Mouse (Mus musculus) neural tube, embryonic 13.5 days (tissue): ENCODE measurements at regions not wholly inside any gene's neighbourhood (a gene's known extent, or its start where the extent isn't known, plus 50 kb on each side); places are given as distances from the start of the nearest gene placed in this dataset.
"Not testable (repeated sequence)": the region's sequence is repeated elsewhere in the genome, so short reads cannot be mapped to it uniquely, and the experiment has no call there.

Experiments used
- ATAC-seq: fragments of 200-750 bp; cut with Nextera tagmentation; 2 replicates; pipeline ENCODE4 v1.8.0; 2017; ENCODE audit warnings: low read depth, mild to moderate bottlenecking, moderate TSS enrichment, moderate library complexity
- H3K27ac ChIP-seq: fragments of 300-500 bp; sonication (generic); replicated peaks from 2 replicates; pipeline ENCODE4 v1.5.1; 2015; ENCODE audit warnings: moderate library complexity, mild to moderate bottlenecking, inconsistent platforms
- H3K27me3 ChIP-seq: fragments of 300-500 bp; sonication (generic); 2 replicates; pipeline ENCODE4 v1.6.1; 2015; ENCODE audit warnings: mild to moderate bottlenecking, inconsistent platforms
- H3K36me3 ChIP-seq: fragments of 300-500 bp; sonication (generic); 2 replicates; pipeline ENCODE4 v1.6.1; 2015; ENCODE audit warnings: mild to moderate bottlenecking, inconsistent platforms
- H3K4me1 ChIP-seq: fragments of 300-500 bp; sonication (generic); replicated peaks from 2 replicates; pipeline ENCODE4 v1.6.1; 2015; ENCODE audit warnings: inconsistent platforms
- H3K4me2 ChIP-seq: fragments of 300-500 bp; sonication (generic); 2 replicates; pipeline ENCODE4 v1.6.1; 2015; ENCODE audit warnings: inconsistent platforms, mild to moderate bottlenecking, moderate library complexity
- H3K4me3 ChIP-seq: fragments of 300-500 bp; sonication (generic); 2 replicates; pipeline ENCODE4 v1.5.1; 2015; ENCODE audit warnings: mild to moderate bottlenecking, inconsistent platforms
- H3K9ac ChIP-seq: fragments of 300-500 bp; sonication (generic); 2 replicates; pipeline ENCODE4 v1.6.1; 2015; ENCODE audit warnings: moderate library complexity, mild to moderate bottlenecking, inconsistent platforms
- H3K9me3 ChIP-seq: fragments of 300-500 bp; sonication (generic); 2 replicates; pipeline ENCODE4 v1.6.1; 2016; ENCODE audit warnings: inconsistent platforms
- WGBS: fragments of 180-500 bp; shearing (Covaris S2); methylation state at CpG from one replicate; pipeline ENCODE4 v1.1.7; 2015; 5-methylcytosine and 5-hydroxymethylcytosine counted together

GRCm38 (mm10) chr2:3864872-3865271 lies 152.6 kb upstream of the Frmd4a start:
- peak; percentile 56; the same call in 1 of the 2 replicates for ATAC-seq

GRCm38 (mm10) chr2:3866736-3867135 lies 150.8 kb upstream of the Frmd4a start:
- WGBS = 93% methylated on average over 4 of the region's 4 CpGs
- not testable (repeated sequence) for H3K4me2 ChIP-seq

More at GRCm38 (mm10) chr2:3864872-3865271, 152.6 kb upstream of the Frmd4a start:
- Histone ChIP-seq H3K4me1 (no peaks in the 10 kb centered on the region), H3K27me3 (no peaks in the 10 kb centered on the region), H3K27ac (no peak overlapping the region), H3K9me3 (no peaks in the 10 kb centered on the region), H3K4me2 (no peak overlapping the region), H3K36me3 (no peaks in the 10 kb centered on the region), H3K9ac (no peak overlapping the region), H3K4me3 (no peak overlapping the region)
- 76% methylated on average over 10 of the region's 10 CpGs for WGBS

GRCm38 (mm10) chr2:3869701-3870100 lies 147.8 kb upstream of the Frmd4a start:
- 89% methylated on average over 1 of the region's 1 CpGs for WGBS
- Histone ChIP-seq H3K9ac (no peak overlapping the region), H3K4me1 (no peaks in the 10 kb centered on the region), H3K27ac (no peak overlapping the region), H3K9me3 (no peaks in the 10 kb centered on the region), H3K27me3 (no peaks in the 10 kb centered on the region), H3K36me3 (no peaks in the 10 kb centered on the region), H3K4me3 (no peak overlapping the region), H3K4me2 (no peak overlapping the region)
- no peak for ATAC-seq

More at GRCm38 (mm10) chr2:3866736-3867135, 150.8 kb upstream of the Frmd4a start:
- H3K27me3 ChIP-seq, H3K36me3 ChIP-seq, H3K27ac ChIP-seq, ATAC-seq, H3K9ac ChIP-seq, H3K9me3 ChIP-seq, H3K4me3 ChIP-seq, H3K4me1 ChIP-seq: not testable (repeated sequence)

- Histone ChIP-seq H3K9me3 (no peaks in the 10 kb centered on the region), H3K4me3 (no peak overlapping the region), H3K27ac (no peak overlapping the region), H3K9ac (no peak overlapping the region), H3K27me3 (no peaks in the 10 kb centered on the region), H3K4me1 (no peaks in the 10 kb centered on the region), H3K36me3 (no peaks in the 10 kb centered on the region), H3K4me2 (no peak overlapping the region)
- 81% methylated on average over 3 of the region's 3 CpGs for WGBS
- no peak for ATAC-seq
Observed at GRCm38 (mm10) chr2:3871748-3872147, 145.8 kb upstream of the Frmd4a start.

- Histone ChIP-seq H3K4me1 (peaks cover 19% of the 10 kb centered on the region), H3K9ac (no peak overlapping the region), H3K36me3 (no peaks in the 10 kb centered on the region), H3K4me3 (no peak overlapping the region), H3K27ac (no peak overlapping the region), H3K9me3 (no peaks in the 10 kb centered on the region), H3K27me3 (no peaks in the 10 kb centered on the region), H3K4me2 (no peak overlapping the region)
- peak; percentile 41; the same call in 1 of the 2 replicates for ATAC-seq
- WGBS = 33% methylated on average over 6 of the region's 6 CpGs
Observed at GRCm38 (mm10) chr2:3887000-3887399, 130.5 kb upstream of the Frmd4a start.

GRCm38 (mm10) chr2:3887845-3888433 lies 129.6 kb upstream of the Frmd4a start:
- 42% methylated on average over 14 of the region's 14 CpGs for WGBS
- peak overlapping the region; percentile 27; the same call in 1 of the 2 replicates for H3K4me2 ChIP-seq
- H3K9me3 ChIP-seq = no peaks in the 10 kb centered on the region
- no peak for ATAC-seq
- no peak overlapping the region for H3K9ac ChIP-seq
- H3K27me3 ChIP-seq = no peaks in the 10 kb centered on the region
- H3K27ac ChIP-seq = no peak overlapping the region
- no peak overlapping the region for H3K4me3 ChIP-seq
- H3K36me3 ChIP-seq = no peaks in the 10 kb centered on the region
- H3K4me1 ChIP-seq = peaks cover 19% of the 10 kb centered on the region

GRCm38 (mm10) chr2:3889381-3889780 lies 128.1 kb upstream of the Frmd4a start:
- Histone ChIP-seq H3K9me3 (no peaks in the 10 kb centered on the region), H3K27ac (no peak overlapping the region), H3K36me3 (no peaks in the 10 kb centered on the region), H3K4me2 (no peak overlapping the region), H3K9ac (no peak overlapping the region), H3K4me3 (no peak overlapping the region), H3K27me3 (no peaks in the 10 kb centered on the region), H3K4me1 (peaks cover 19% of the 10 kb centered on the region)
- WGBS = 72% methylated on average over 3 of the region's 3 CpGs
- ATAC-seq = no peak

- no peak overlapping the region for H3K4me2 ChIP-seq
- H3K4me1 ChIP-seq = peaks cover 21% of the 10 kb centered on the region
- H3K9ac ChIP-seq = no peak overlapping the region
- 34% methylated on average over 8 of the region's 8 CpGs for WGBS
- H3K27me3 ChIP-seq = no peaks in the 10 kb centered on the region
- no peak for ATAC-seq
- H3K9me3 ChIP-seq = no peaks in the 10 kb centered on the region
- H3K4me3 ChIP-seq = no peak overlapping the region
- no peaks in the 10 kb centered on the region for H3K36me3 ChIP-seq
- no peak overlapping the region for H3K27ac ChIP-seq
Observed at GRCm38 (mm10) chr2:3890462-3890861, 127.1 kb upstream of the Frmd4a start.

- Histone ChIP-seq H3K27ac (no peak overlapping the region), H3K9ac (no peak overlapping the region), H3K4me1 (peaks cover 9% of the 10 kb centered on the region), H3K4me2 (no peak overlapping the region), H3K27me3 (no peaks in the 10 kb centered on the region), H3K4me3 (no peak overlapping the region), H3K36me3 (no peaks in the 10 kb centered on the region), H3K9me3 (no peaks in the 10 kb centered on the region)
- 93% methylated on average over 4 of the region's 4 CpGs for WGBS
- no peak for ATAC-seq
Observed at GRCm38 (mm10) chr2:3907026-3907425, 110.5 kb upstream of the Frmd4a start.

- Histone ChIP-seq H3K36me3 (no peaks in the 10 kb centered on the region), H3K27me3 (no peaks in the 10 kb centered on the region), H3K4me2 (no peak overlapping the region), H3K27ac (no peak overlapping the region), H3K9me3 (no peaks in the 10 kb centered on the region), H3K4me3 (no peak overlapping the region), H3K9ac (no peak overlapping the region), H3K4me1 (peaks cover 9% of the 10 kb centered on the region)
- 89% methylated on average over 3 of the region's 3 CpGs for WGBS
- ATAC-seq = no peak
Observed at GRCm38 (mm10) chr2:3908192-3908591, 109.3 kb upstream of the Frmd4a start.

GRCm38 (mm10) chr2:3910086-3910891 lies 107.2 kb upstream of the Frmd4a start:
- Histone ChIP-seq H3K4me1 (peaks cover 9% of the 10 kb centered on the region), H3K4me2 (no peak overlapping the region), H3K9ac (no peak overlapping the region), H3K27ac (peak overlapping the region; percentile 53), H3K9me3 (no peaks in the 10 kb centered on the region), H3K36me3 (no peaks in the 10 kb centered on the region), H3K4me3 (no peak overlapping the region), H3K27me3 (no peaks in the 10 kb centered on the region)
- WGBS = 58% methylated on average over 9 of the region's 9 CpGs
- ATAC-seq = peak; percentile 63; the same call in 1 of the 2 replicates

GRCm38 (mm10) chr2:3915141-3915540 lies 102.4 kb upstream of the Frmd4a start:
- Histone ChIP-seq H3K9ac (no peak overlapping the region), H3K36me3 (no peaks in the 10 kb centered on the region), H3K4me2 (no peak overlapping the region), H3K4me1 (peaks cover 2% of the 10 kb centered on the region), H3K4me3 (no peak overlapping the region), H3K27me3 (no peaks in the 10 kb centered on the region), H3K27ac (no peak overlapping the region), H3K9me3 (no peaks in the 10 kb centered on the region)
- no peak for ATAC-seq
- 75% methylated on average over 7 of the region's 7 CpGs for WGBS
